Mouse (Mus musculus): Measurements from ENCODE around the gene Wfdc6a. TPM values are rescaled to one million over a fixed set of nuclear protein-coding genes. Genes with fewer than 3 reads are reported as not detected.
A peak's percentile ranks its signal among the peaks of the same experiment; 100 is the strongest.

The Wfdc6a gene
- total RNA-seq, 2 experiments from 2014 or later = not detected

GRCm38 (mm10) chr2:164551502-164551901 is 33.7 kb downstream of the Wfdc6a start:
- intact Hi-C loops (cut with DNase I) = no loop called here

GRCm38 (mm10) chr2:164550895-164551269 is 34.4 kb downstream of the Wfdc6a start:
- no peak for DNase-seq
- intact Hi-C loops (cut with DNase I) = no loop called here

More at GRCm38 (mm10) chr2:164551502-164551901, 33.7 kb downstream of the Wfdc6a start:
- DNase-seq = no peak

GRCm38 (mm10) chr2:164549963-164550894 is 35.0 kb downstream of the Wfdc6a start:
- intact Hi-C loops (cut with DNase I) = no loop called here
- no peak for DNase-seq

- intact Hi-C loops (cut with DNase I) = no loop called here
- no peak for DNase-seq
Measured at GRCm38 (mm10) chr2:164549338-164549737, 35.9 kb downstream of the Wfdc6a start.

GRCm38 (mm10) chr2:164544454-164545097 is 40.7 kb downstream of the Wfdc6a start:
- DNase-seq = no peak
- intact Hi-C loops (cut with DNase I) = no loop called here

GRCm38 (mm10) chr2:164543745-164544144 is 41.5 kb downstream of the Wfdc6a start:
- no peak for DNase-seq
- intact Hi-C loops (cut with DNase I) = no loop called here

GRCm38 (mm10) chr2:164542598-164542997 is 42.6 kb downstream of the Wfdc6a start:
- intact Hi-C loops (cut with DNase I) = no loop called here
- DNase-seq = no peak

GRCm38 (mm10) chr2:164542132-164542531 is 43.1 kb downstream of the Wfdc6a start:
- intact Hi-C loops (cut with DNase I) = no loop called here
- DNase-seq = no peak

GRCm38 (mm10) chr2:164540652-164541427 is 44.4 kb downstream of the Wfdc6a start:
- intact Hi-C loops (cut with DNase I) = no loop called here
- no peak for DNase-seq

- intact Hi-C loops (cut with DNase I) = no loop called here
- no peak for DNase-seq
Measured at GRCm38 (mm10) chr2:164537003-164537402, 48.2 kb downstream of the Wfdc6a start.

- DNase-seq = no peak
- intact Hi-C loops (cut with DNase I) = no loop called here
Measured at GRCm38 (mm10) chr2:164534315-164534714, 50.9 kb downstream of the Wfdc6a start.

GRCm38 (mm10) chr2:164531169-164531568 is 54.1 kb downstream of the Wfdc6a start:
- peak; percentile 41 to 48 for DNase-seq
- intact Hi-C loops (cut with DNase I) = no loop called here

Other genes with a start within 250 kb of the Wfdc6a start
- 1 to 10 TPM in 1 of 2 experiments, not detected in 1; 1.1 TPM for gene Slpi, start 196.4 kb downstream of the Wfdc6a start, total RNA-seq (2021)
- gene Rbpjl, start 182.3 kb downstream of the Wfdc6a start, total RNA-seq (2021) = not detected
- 1 to 10 TPM; 1.5 to 1.7 TPM for gene Matn4, start 180.3 kb downstream of the Wfdc6a start, total RNA-seq (2021)
- gene Sdc4, start 141.6 kb downstream of the Wfdc6a start, total RNA-seq (2021) = 10 to 100 TPM; 36.5 to 50.3 TPM
- gene Sys1, start 128.5 kb downstream of the Wfdc6a start, total RNA-seq (2021) = 10 to 100 TPM; 17.2 to 20.3 TPM
- gene Gm20458, start 124.5 kb downstream of the Wfdc6a start, total RNA-seq (2021) = 1 to 10 TPM; 2.5 to 5.3 TPM
- gene Trp53tg5, start 111.7 kb downstream of the Wfdc6a start, total RNA-seq (2021) = not detected
- 10 to 100 TPM; 24.6 to 25.8 TPM for gene Dbndd2, start 99.3 kb downstream of the Wfdc6a start, total RNA-seq (2021)
- 10 to 100 TPM; 31.8 to 32.5 TPM for gene Pigt, start 87.9 kb downstream of the Wfdc6a start, total RNA-seq (2021)
- gene Wfdc2, start 23.0 kb downstream of the Wfdc6a start, total RNA-seq (2021) = under 1 TPM in 1 of 2 experiments, not detected in 1; 0.71 TPM
- not detected for gene Spint3, start 12.0 kb downstream of the Wfdc6a start, total RNA-seq (2021)
- gene Eppin, start 8.1 kb upstream of the Wfdc6a start, total RNA-seq (2021) = not detected
- gene Wfdc6b, start 28.1 kb upstream of the Wfdc6a start, total RNA-seq (2021) = not detected
- not detected for gene Wfdc8, start 28.2 kb upstream of the Wfdc6a start, total RNA-seq (2021)
- gene Wfdc16, start 53.3 kb upstream of the Wfdc6a start, total RNA-seq (2021) = not detected
- gene Wfdc10, start 70.6 kb upstream of the Wfdc6a start, total RNA-seq (2021) = not detected
- not detected for gene Wfdc9, start 71.1 kb upstream of the Wfdc6a start, total RNA-seq (2021)
- gene Wfdc11, start 88.6 kb upstream of the Wfdc6a start, total RNA-seq (2021) = not detected
- not detected for gene Wfdc13, start 99.7 kb upstream of the Wfdc6a start, total RNA-seq (2021)
- gene Spint4, start 113.1 kb upstream of the Wfdc6a start, total RNA-seq (2021) = not detected
- not detected for gene Spint5, start 129.9 kb upstream of the Wfdc6a start, total RNA-seq (2021)
- gene Wfdc3, start 160.5 kb upstream of the Wfdc6a start, total RNA-seq (2021) = not detected
- 10 to 100 TPM; 15.8 to 18.1 TPM for gene Dnttip1, start 160.5 kb upstream of the Wfdc6a start, total RNA-seq (2021)
- 1 to 10 TPM; 1.0 to 1.4 TPM for gene Ube2c, start 184.5 kb upstream of the Wfdc6a start, total RNA-seq (2021)
- over 10,000 TPM; 16,945 to 17,744 TPM for gene Tnnc2, start 194.5 kb upstream of the Wfdc6a start, total RNA-seq (2021)
- gene Snx21, start 200.4 kb upstream of the Wfdc6a start, total RNA-seq (2021) = 10 to 100 TPM; 18.1 to 20.8 TPM
- 1 to 10 TPM; 6.9 to 8.6 TPM for gene Acot8, start 219.4 kb upstream of the Wfdc6a start, total RNA-seq (2021)
- gene Zswim3, start 219.7 kb upstream of the Wfdc6a start, total RNA-seq (2021) = 1 to 10 TPM; 1.2 TPM
- 1 to 10 TPM; 3.0 to 4.6 TPM for gene Zswim1, start 237.2 kb upstream of the Wfdc6a start, total RNA-seq (2021)
- under 1 TPM in 1 of 2 experiments, not detected in 1; 0.36 TPM for gene Spata25, start 243.1 kb upstream of the Wfdc6a start, total RNA-seq (2021)
- 10 to 100 TPM; 45.6 to 49.4 TPM for gene Ctsa, start 247.4 kb upstream of the Wfdc6a start, total RNA-seq (2021)
- 10 to 100 TPM; 35.8 to 36.3 TPM for gene Neurl2, start 248.0 kb upstream of the Wfdc6a start, total RNA-seq (2021)